Mouse (Mus musculus) limb, embryonic 15.5 days (tissue): ENCODE results near the gene Polr1d. TPM values are rescaled to one million over a fixed set of nuclear protein-coding genes. Genes with fewer than 3 reads are reported as not detected.

Experiments used
- ATAC-seq: fragments of 200-750 bp; cut with Nextera tagmentation; 2 replicates; pipeline ENCODE4 v1.8.0; 2017; ENCODE audit warnings: low read depth, moderate TSS enrichment; ENCODE audit not compliant: insufficient number of reproducible peaks, low FRiP score, low TSS enrichment
- H3K27ac ChIP-seq: fragments of 300-500 bp; sonication (generic); 2 replicates; pipeline ENCODE4 v1.5.1; 2015; ENCODE audit warnings: moderate library complexity, mild to moderate bottlenecking, inconsistent platforms
- H3K27me3 ChIP-seq: fragments of 300-500 bp; sonication (generic); 2 replicates; pipeline ENCODE4 v1.6.1; 2015; ENCODE audit warnings: inconsistent platforms
- H3K36me3 ChIP-seq: fragments of 300-500 bp; sonication (generic); 2 replicates; pipeline ENCODE4 v1.6.1; 2015; ENCODE audit warnings: inconsistent platforms
- H3K4me1 ChIP-seq: fragments of 300-500 bp; sonication (generic); 2 replicates; pipeline ENCODE4 v1.6.1; 2015; ENCODE audit warnings: inconsistent platforms
- H3K4me2 ChIP-seq: fragments of 300-500 bp; sonication (generic); 2 replicates; pipeline ENCODE4 v1.6.1; 2015; ENCODE audit warnings: mild to moderate bottlenecking, inconsistent platforms
- H3K4me3 ChIP-seq: fragments of 300-500 bp; sonication (generic); 2 replicates; pipeline ENCODE4 v1.5.1; 2015; ENCODE audit warnings: mild to moderate bottlenecking, inconsistent platforms
- H3K9ac ChIP-seq: fragments of 300-500 bp; sonication (generic); 2 replicates; pipeline ENCODE4 v1.6.1; 2015; ENCODE audit warnings: inconsistent platforms
- H3K9me3 ChIP-seq: fragments of 300-500 bp; sonication (generic); 2 replicates; pipeline ENCODE4 v1.6.1; 2016; ENCODE audit warnings: inconsistent platforms
- WGBS: fragments of 180-500 bp; shearing (Covaris S2); methylation state at CpG from one replicate; pipeline ENCODE4 v1.1.7; 2015; 5-methylcytosine and 5-hydroxymethylcytosine counted together
- polyA plus RNA-seq: library from polyadenylated mRNA; unstranded; fragments of >200 nt; fragmentation: Nextera tagmentation; extraction: Ambion mirVana; gene quantifications from 2 replicates; pipeline ENCODE4 v1.2.1, GENCODE M21; 2015

Polr1d gene
- 135 and 145 TPM in 2 replicates for polyA plus RNA-seq

GRCm38 (mm10) chr5:147076799-147077165 is at the start of gene Polr1d:
Gene Polr1d, plus strand, starts transcription at chr5:147077050.
- Histone ChIP-seq H3K9me3 (no peaks in the 10 kb centered on the region), H3K36me3 (peaks cover 5% of the 10 kb centered on the region; the same call in 1 of the 2 replicates), H3K27ac (peak within 1 kb of the TSS; percentile 94), H3K4me3 (peak within 1 kb of the TSS; percentile 82), H3K4me1 (peaks cover 20% of the 10 kb centered on the region), H3K4me2 (peak within 1 kb of the TSS; percentile 93), H3K27me3 (no peaks in the 10 kb centered on the region), H3K9ac (peak within 1 kb of the TSS; percentile 70)
- ATAC-seq = peak; percentile 46; the same call in 1 of the 2 replicates
- WGBS = under 1% methylated on average over 17 of the region's 17 CpGs

GRCm38 (mm10) chr5:147031281-147031680 is 45.6 kb upstream of the Polr1d start:
- no peak overlapping the region for H3K9ac ChIP-seq
- 84% methylated on average over 14 of the region's 14 CpGs for WGBS
- no peak for ATAC-seq
- H3K4me2 ChIP-seq = no peak overlapping the region
- H3K4me3 ChIP-seq = no peak overlapping the region
- no peaks in the 10 kb centered on the region for H3K4me1 ChIP-seq
- H3K27ac ChIP-seq = no peak overlapping the region
- no peaks in the 10 kb centered on the region for H3K9me3 ChIP-seq
- no peaks in the 10 kb centered on the region for H3K27me3 ChIP-seq
- peaks cover 56% of the 10 kb centered on the region for H3K36me3 ChIP-seq

- Histone ChIP-seq H3K36me3 (peaks cover 37% of the 10 kb centered on the region), H3K27me3 (no peaks in the 10 kb centered on the region), H3K9ac (no peak overlapping the region), H3K27ac (no peak overlapping the region), H3K4me3 (no peak overlapping the region), H3K4me2 (no peak overlapping the region), H3K4me1 (peaks cover 10% of the 10 kb centered on the region; the same call in 1 of the 2 replicates), H3K9me3 (no peaks in the 10 kb centered on the region)
- 80% methylated on average over 13 of the region's 13 CpGs for WGBS
- ATAC-seq = no peak
Measured at GRCm38 (mm10) chr5:147033155-147033554, 43.7 kb upstream of the Polr1d start.

GRCm38 (mm10) chr5:147034283-147034682 is 42.6 kb upstream of the Polr1d start:
- Histone ChIP-seq H3K4me1 (peaks cover 13% of the 10 kb centered on the region; the same call in 1 of the 2 replicates), H3K9me3 (no peaks in the 10 kb centered on the region), H3K4me2 (no peak overlapping the region), H3K4me3 (no peak overlapping the region), H3K9ac (no peak overlapping the region), H3K27me3 (no peaks in the 10 kb centered on the region), H3K36me3 (peaks cover 27% of the 10 kb centered on the region), H3K27ac (no peak overlapping the region)
- ATAC-seq = no peak
- WGBS = 61% methylated on average over 12 of the region's 12 CpGs

- ATAC-seq = no peak
- Histone ChIP-seq H3K36me3 (peaks cover 32% of the 10 kb centered on the region), H3K27me3 (no peaks in the 10 kb centered on the region), H3K4me2 (no peak overlapping the region), H3K27ac (no peak overlapping the region), H3K4me3 (no peak overlapping the region), H3K4me1 (peaks cover 13% of the 10 kb centered on the region; the same call in 1 of the 2 replicates), H3K9me3 (no peaks in the 10 kb centered on the region), H3K9ac (no peak overlapping the region)
- WGBS = 74% methylated on average over 6 of the region's 6 CpGs
Measured at GRCm38 (mm10) chr5:147035301-147035700, 41.5 kb upstream of the Polr1d start.

GRCm38 (mm10) chr5:147036028-147036427 is 40.8 kb upstream of the Polr1d start:
- 87% methylated on average over 10 of the region's 10 CpGs for WGBS
- ATAC-seq = no peak
- H3K27ac ChIP-seq = no peak overlapping the region

GRCm38 (mm10) chr5:147036661-147037060 is 40.2 kb upstream of the Polr1d start:
- Histone ChIP-seq H3K36me3 (peaks cover 32% of the 10 kb centered on the region), H3K4me3 (no peak overlapping the region), H3K27me3 (no peaks in the 10 kb centered on the region), H3K4me1 (peaks cover 13% of the 10 kb centered on the region; the same call in 1 of the 2 replicates), H3K4me2 (no peak overlapping the region), H3K27ac (no peak overlapping the region), H3K9ac (no peak overlapping the region), H3K9me3 (no peaks in the 10 kb centered on the region)
- WGBS = 73% methylated on average over 5 of the region's 5 CpGs
- ATAC-seq = no peak

More at GRCm38 (mm10) chr5:147036028-147036427, 40.8 kb upstream of the Polr1d start:
- Histone ChIP-seq H3K4me1 (peaks cover 13% of the 10 kb centered on the region; the same call in 1 of the 2 replicates), H3K4me2 (no peak overlapping the region), H3K9ac (no peak overlapping the region), H3K4me3 (no peak overlapping the region), H3K27me3 (no peaks in the 10 kb centered on the region), H3K36me3 (peaks cover 31% of the 10 kb centered on the region), H3K9me3 (no peaks in the 10 kb centered on the region)

GRCm38 (mm10) chr5:147037601-147038000 is 39.2 kb upstream of the Polr1d start:
- H3K9me3 ChIP-seq = no peaks in the 10 kb centered on the region
- H3K4me3 ChIP-seq = no peak overlapping the region
- no peaks in the 10 kb centered on the region for H3K27me3 ChIP-seq
- no peak for ATAC-seq
- no peak overlapping the region for H3K4me2 ChIP-seq
- H3K9ac ChIP-seq = no peak overlapping the region
- H3K36me3 ChIP-seq = peaks cover 29% of the 10 kb centered on the region
- 48% methylated on average over 3 of the region's 3 CpGs for WGBS
- H3K27ac ChIP-seq = no peak overlapping the region
- H3K4me1 ChIP-seq = peaks cover 13% of the 10 kb centered on the region; the same call in 1 of the 2 replicates

GRCm38 (mm10) chr5:147039394-147039793 is 37.5 kb upstream of the Polr1d start:
- no peak for ATAC-seq
- Histone ChIP-seq H3K9ac (no peak overlapping the region), H3K36me3 (peaks cover 21% of the 10 kb centered on the region), H3K4me3 (no peak overlapping the region), H3K27ac (no peak overlapping the region), H3K27me3 (no peaks in the 10 kb centered on the region), H3K4me1 (peaks cover 17% of the 10 kb centered on the region; the same call in 1 of the 2 replicates), H3K9me3 (no peaks in the 10 kb centered on the region), H3K4me2 (no peak overlapping the region)
- WGBS = 82% methylated on average over 5 of the region's 5 CpGs

- no peak for ATAC-seq
- no peak overlapping the region for H3K9ac ChIP-seq
- H3K27ac ChIP-seq = no peak overlapping the region
- H3K9me3 ChIP-seq = no peaks in the 10 kb centered on the region
- H3K4me2 ChIP-seq = no peak overlapping the region
- H3K4me3 ChIP-seq = no peak overlapping the region
- no peaks in the 10 kb centered on the region for H3K27me3 ChIP-seq
- 76% methylated on average over 40 of the region's 40 CpGs for WGBS
- H3K36me3 ChIP-seq = peaks cover 21% of the 10 kb centered on the region
- H3K4me1 ChIP-seq = peaks cover 16% of the 10 kb centered on the region
Measured at GRCm38 (mm10) chr5:147041965-147042937, 34.6 kb upstream of the Polr1d start.

- no peak for ATAC-seq
- Histone ChIP-seq H3K9ac (no peak overlapping the region), H3K4me1 (peaks cover 9% of the 10 kb centered on the region), H3K9me3 (no peaks in the 10 kb centered on the region), H3K4me2 (no peak overlapping the region), H3K4me3 (no peak overlapping the region), H3K27ac (no peak overlapping the region), H3K36me3 (peaks cover 21% of the 10 kb centered on the region), H3K27me3 (no peaks in the 10 kb centered on the region)
- 52% methylated on average over 15 of the region's 15 CpGs for WGBS
Measured at GRCm38 (mm10) chr5:147043240-147043844, 33.5 kb upstream of the Polr1d start.

- no peaks in the 10 kb centered on the region for H3K9me3 ChIP-seq
- H3K4me2 ChIP-seq = no peak overlapping the region
- peaks cover 8% of the 10 kb centered on the region for H3K4me1 ChIP-seq
- 60% methylated on average over 10 of the region's 11 CpGs for WGBS
- H3K36me3 ChIP-seq = peaks cover 15% of the 10 kb centered on the region
- no peak overlapping the region for H3K4me3 ChIP-seq
- H3K27ac ChIP-seq = no peak overlapping the region
- H3K9ac ChIP-seq = no peak overlapping the region
- H3K27me3 ChIP-seq = no peaks in the 10 kb centered on the region
- no peak for ATAC-seq
Measured at GRCm38 (mm10) chr5:147045311-147045710, 31.5 kb upstream of the Polr1d start.
